Mouse (Mus musculus) forebrain, embryonic 12.5 days (tissue): ENCODE data around the gene Ostf1. TPM values are rescaled to one million over a fixed set of nuclear protein-coding genes. Genes with fewer than 3 reads are reported as not detected.

Experiments
- polyA plus RNA-seq: library from polyadenylated mRNA; unstranded; fragments of >200 nt; fragmentation: Nextera tagmentation; extraction: Ambion mirVana; gene quantifications from 2 replicates; pipeline ENCODE4 v1.2.1, GENCODE M21; 2016

Gene Ostf1
- polyA plus RNA-seq, 1 experiment from 2014 or later = 28.1 TPM

Other genes with a start within 250 kb of the Ostf1 start
- gene Nmrk1, start 127 bp upstream of the Ostf1 start, polyA plus RNA-seq = 4.8 and 5.3 TPM in 2 replicates
- 24.7 and 27.9 TPM in 2 replicates for gene Carnmt1, start 38.9 kb upstream of the Ostf1 start, polyA plus RNA-seq
- gene D030056L22Rik, start 81.4 kb upstream of the Ostf1 start, polyA plus RNA-seq = 84.1 and 88.7 TPM in 2 replicates
- gene Trpm6, start 118.2 kb upstream of the Ostf1 start, polyA plus RNA-seq = 0.15 and 0.18 TPM in 2 replicates